ENCODE assay signal across 8 mouse cellular contexts in genomic region chr10:78464792-78465207, GRCm38 (mm10). TPM values are rescaled to one million over a fixed set of nuclear protein-coding genes. Genes with fewer than 3 reads are reported as not detected.
DNase-seq lines count a peak whose midpoint lies in the region; ATAC-seq and TF ChIP-seq lines count a peak whose summit lies in the region.

Gene Pdxk (minus strand): TSS chr10:78464975.

- H3K9me3 ChIP-seq in hindbrain, postnatal 0 days (ENCODE audit: low read length), result no peaks in the 10 kb centered on the region

- H3K36me3 ChIP-seq in hindbrain, postnatal 0 days (ENCODE audit: insufficient read depth, low read length), result no peaks in the 10 kb centered on the region

- DNase-seq in WW6 (ENCODE audit: low read depth, low spot score), result peak; percentile 80
- peak; percentile 68 to 88 for DNase-seq in cerebellum, postnatal 4 days (ENCODE audit: low spot score in 2 of 2)
- peak; percentile 97 for DNase-seq in gastrocnemius, adult 2 months
- DNase-seq in hindbrain, postnatal 0 days (ENCODE audit: low spot score), result peak; percentile 96
- DNase-seq in left cerebral cortex, adult 2 months (ENCODE audit: extremely low spot score in 1 of 2, low spot score in 2 of 2), result peak; percentile 95 to 96
- peak; percentile 94 to 96 for DNase-seq in right cerebral cortex, adult 2 months (ENCODE audit: low spot score in 2 of 2)
- DNase-seq in urinary bladder, postnatal 14 days (ENCODE audit: low spot score), result peak; percentile 94

- ATAC-seq in hindbrain, postnatal 0 days, result peak; percentile 95
- ATAC-seq in megakaryocyte, adult 5-6 weeks (ENCODE audit: poor library complexity, severe bottlenecking), result peak; percentile 91

- peak within 1 kb of the TSS; percentile 95 for H3K27ac ChIP-seq in gastrocnemius, adult 2 months
- peak within 1 kb of the TSS; percentile 76 for H3K27ac ChIP-seq in hindbrain, postnatal 0 days
- peak within 1 kb of the TSS; percentile 86 for H3K27ac ChIP-seq in left cerebral cortex, adult 2 months

- H3K9ac ChIP-seq in hindbrain, postnatal 0 days (replicated peaks; ENCODE audit: low read length), result peak within 1 kb of the TSS; percentile 81

- peaks cover 5% of the 10 kb centered on the region; the same call in 1 of the 2 replicates for H3K4me1 ChIP-seq in hindbrain, postnatal 0 days (ENCODE audit: insufficient read depth, low read length)

- H3K27me3 ChIP-seq in hindbrain, postnatal 0 days (ENCODE audit: insufficient read depth, low read length), result no peaks in the 10 kb centered on the region

- intact Hi-C loops in gastrocnemius, adult 2 months (cut with DNase I), result loop anchor here (10.0 kb wide), 1 partner anchor 110 kb away; the partner anchor contains the start of gene Ilvbl
- intact Hi-C loops in left cerebral cortex, adult 2 months (cut with DNase I), result loop anchor here (1.0 kb wide), 1 partner anchor 110 kb away; the partner anchor contains the start of gene Ilvbl

- TF ChIP-seq CTCF in gastrocnemius, adult 2 months (IDR thresholded peaks at IDR 0.05), result no peak
- no peak for TF ChIP-seq CTCF in hindbrain, postnatal 0 days (IDR thresholded peaks at IDR 0.05; ENCODE audit: low read depth)
- no peak for TF ChIP-seq CTCF in left cerebral cortex, adult 2 months (IDR thresholded peaks at IDR 0.05)

- under 1% methylated on average over 35 of the region's 35 CpGs for WGBS in hindbrain, postnatal 0 days

- H3K4me2 ChIP-seq in hindbrain, postnatal 0 days (ENCODE audit: low read depth, low read length), result peak within 1 kb of the TSS; percentile 96

- H3K4me3 ChIP-seq in gastrocnemius, adult 2 months, result peak within 1 kb of the TSS; percentile 93
- peak within 1 kb of the TSS; percentile 76 for H3K4me3 ChIP-seq in hindbrain, postnatal 0 days (ENCODE audit: low read length)
- peak within 1 kb of the TSS; percentile 97 for H3K4me3 ChIP-seq in left cerebral cortex, adult 2 months

RNA-seq across cellular contexts. Expression of gene Pdxk, which starts in this region (rescaled TPM):
- total RNA-seq in gastrocnemius, adult 2 months (2021), result 10 to 100 TPM in 1 of 2 experiments, 1 to 10 TPM in 1; 5.1 to 10.4 TPM
- 63.1 and 70.7 TPM in 2 replicates for total RNA-seq in hindbrain, postnatal 0 days (2014; rRNA removed)
- 42.8 and 45.8 TPM in 2 replicates for polyA plus RNA-seq in hindbrain, postnatal 0 days (2015; fragmentation: Nextera tagmentation; extraction: Ambion mirVana)
- 100 to 1,000 TPM; 114 to 118 TPM for total RNA-seq in left cerebral cortex, adult 2 months (2021)
- 21.7 and 23.0 TPM in 2 replicates for total RNA-seq in megakaryocyte, adult 5-6 weeks (2015)
- total RNA-seq in megakaryocyte, adult 5-6 weeks (2017), result 16.5 and 19.6 TPM in 2 replicates

Comparison
In these comparisons a context has a peak if more than half of its experiments do, and no peak if none do; other contexts are left out.
1. Peak in every context shown above with its lines: DNase-seq, ATAC-seq, H3K4me3 ChIP-seq and H3K27ac ChIP-seq.